Mouse (Mus musculus): ENCODE data around the gene Btbd9.

DNA sequence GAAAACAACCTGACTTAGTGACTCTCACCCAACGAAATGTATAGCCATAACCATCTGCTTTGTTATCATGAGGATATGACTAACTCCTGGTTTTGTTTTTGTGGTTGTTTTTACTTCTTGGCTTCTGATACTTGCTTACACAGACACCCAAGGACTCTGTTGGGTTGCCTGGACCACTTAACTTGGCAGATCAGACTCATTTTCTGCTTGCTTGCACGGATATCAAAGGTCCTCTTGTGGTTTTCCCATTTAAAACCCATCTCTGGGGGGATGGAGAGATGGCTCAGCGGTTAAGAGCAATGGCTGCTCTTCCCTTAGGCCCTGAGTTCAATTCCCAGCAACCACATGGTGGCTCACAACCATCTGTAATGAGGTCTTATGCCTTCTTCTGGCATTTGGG, 46.9 kb upstream of the Btbd9 start:
- TF ChIP-seq CTCF (IDR thresholded peaks at IDR 0.05; ENCODE audit: control insufficient read depth, insufficient read depth, insufficient read length) = no peak
- no peak for TF ChIP-seq MYOG (IDR thresholded peaks at IDR 0.05; ENCODE audit: control insufficient read depth, extremely low read depth, insufficient read length)
- TF ChIP-seq MAX (IDR thresholded peaks at IDR 0.05) = no peak

Data from C2C12 (cell line).